Mouse (Mus musculus) liver, adult 2 months (tissue): ENCODE measurements around the gene Vamp5. TPM values are rescaled to one million over a fixed set of nuclear protein-coding genes. Genes with fewer than 3 reads are reported as not detected.
A peak's percentile ranks its signal among the peaks of the same experiment; 100 is the strongest.

ENCODE experiments used
- DNase-seq: peaks from one replicate; pipeline ENCODE4 v3.0.0-alpha.2; 2011; ENCODE audit warnings: low read depth, low spot score; ENCODE audit errors: extremely low read depth
- H3K27ac ChIP-seq: fragments of 200-500 bp; replicated peaks from 2 replicates; pipeline ENCODE4 v1.5.1; 2012; ENCODE audit warnings: low read depth, mild to moderate bottlenecking, control low read depth, inconsistent platforms, low read length; ENCODE audit not compliant: insufficient read depth
- H3K27me3 ChIP-seq: fragments of 200-500 bp; 2 replicates; pipeline ENCODE4 v1.6.1; 2012; ENCODE audit warnings: mild to moderate bottlenecking, moderate library complexity, low read length, inconsistent platforms; ENCODE audit not compliant: control insufficient read depth, insufficient read depth
- H3K36me3 ChIP-seq: fragments of 200-500 bp; 2 replicates; pipeline ENCODE4 v1.6.1; 2012; ENCODE audit warnings: low read length, inconsistent platforms; ENCODE audit not compliant: control insufficient read depth, insufficient read depth
- H3K4me1 ChIP-seq: fragments of 200-500 bp; 2 replicates; pipeline ENCODE4 v1.6.1; 2011; ENCODE audit warnings: low read length; ENCODE audit not compliant: control insufficient read depth, insufficient read depth
- H3K4me3 ChIP-seq: fragments of 200-500 bp; 2 replicates; pipeline ENCODE4 v1.5.1; 2011; ENCODE audit warnings: low read depth, mild to moderate bottlenecking, control low read depth, low read length, moderate library complexity; ENCODE audit not compliant: insufficient read depth
- H3K79me2 ChIP-seq: fragments of 200-500 bp; 2 replicates; pipeline ENCODE4 v1.6.1; 2012; ENCODE audit warnings: inconsistent platforms, mild to moderate bottlenecking, low read length, moderate library complexity; ENCODE audit not compliant: control insufficient read depth, insufficient read depth
- H3K9ac ChIP-seq: fragments of 200-500 bp; 2 replicates; pipeline ENCODE4 v1.6.1; 2012; ENCODE audit warnings: low read depth, mild to moderate bottlenecking, control low read depth, inconsistent platforms, low read length
- CTCF ChIP-seq: fragments of 200-500 bp; IDR thresholded peaks from 2 replicates; pipeline ENCODE4 v1.5.1; 2011; ENCODE audit warnings: low read depth, low read length, control low read depth
- POLR2A ChIP-seq: fragments of 200-500 bp; IDR thresholded peaks from 2 replicates; pipeline ENCODE4 v1.6.1; 2011; ENCODE audit warnings: low read length, control low read depth; ENCODE audit not compliant: insufficient read depth; ENCODE audit errors: extremely low read depth
- WGBS: fragments of 180-500 bp; shearing (Covaris S2); methylation state at CpG from one replicate; pipeline ENCODE4 v1.1.7; 2018; 5-methylcytosine and 5-hydroxymethylcytosine counted together
- polyA plus RNA-seq: library from polyadenylated mRNA; depleted of rRNA; stranded (reverse); fragments of >200 nt; gene quantifications from 2 replicates; pipeline ENCODE4 v1.2.3, GENCODE M21; 2012; rRNA removed
- total RNA-seq: library from RNA; depleted of rRNA; stranded (reverse); fragments of >200 nt; gene quantifications from 2 replicates; pipeline ENCODE4 v1.2.3, GENCODE M21; 2014; rRNA removed

Vamp5 gene
- total and polyA plus RNA-seq, 2 experiments = 18.5 to 18.9 TPM

GRCm38 (mm10) chr6:72329019-72329418, 51.2 kb downstream of the Vamp5 start:
- Histone ChIP-seq H3K4me3 (no peak overlapping the region), H3K9ac (no peak overlapping the region), H3K4me1 (no peaks in the 10 kb centered on the region), H3K27ac (no peak overlapping the region), H3K27me3 (no peaks in the 10 kb centered on the region), H3K79me2 (no peaks in the 10 kb centered on the region), H3K36me3 (peaks cover 59% of the 10 kb centered on the region)
- 94% methylated on average over 5 of the region's 5 CpGs for whole genome bisulfite sequencing
- TF ChIP-seq POLR2A (no peak), CTCF (no peak)
- no peak for DNase-seq

- TF ChIP-seq POLR2A (no peak), CTCF (peak; percentile 59; the same call in 1 of the 2 replicates)
- peak; percentile 57 for DNase-seq
- WGBS = 57% methylated on average over 6 of the region's 6 CpGs
- H3K79me2 ChIP-seq = no peaks in the 10 kb centered on the region
- H3K4me3 ChIP-seq = no peak overlapping the region
- H3K4me1 ChIP-seq = no peaks in the 10 kb centered on the region
- no peak overlapping the region for H3K27ac ChIP-seq
- no peaks in the 10 kb centered on the region for H3K27me3 ChIP-seq
- no peak overlapping the region for H3K9ac ChIP-seq
- peaks cover 69% of the 10 kb centered on the region for H3K36me3 ChIP-seq
These were observed 54.0 kb downstream of the Vamp5 start for GRCm38 (mm10) chr6:72326274-72326673.

- Histone ChIP-seq H3K4me3 (no peak overlapping the region), H3K9ac (no peak overlapping the region), H3K27me3 (no peaks in the 10 kb centered on the region), H3K27ac (no peak overlapping the region), H3K79me2 (no peaks in the 10 kb centered on the region), H3K4me1 (no peaks in the 10 kb centered on the region), H3K36me3 (peaks cover 79% of the 10 kb centered on the region)
- TF ChIP-seq POLR2A = no peak
- TF ChIP-seq CTCF = no peak
- WGBS = 96% methylated on average over 6 of the region's 6 CpGs
- no peak for DNase-seq
These were observed 56.3 kb downstream of the Vamp5 start for GRCm38 (mm10) chr6:72323786-72324508.

GRCm38 (mm10) chr6:72322936-72323335, 57.3 kb downstream of the Vamp5 start:
- TF ChIP-seq CTCF = no peak
- no peak for TF ChIP-seq POLR2A
- Histone ChIP-seq H3K36me3 (peaks cover 75% of the 10 kb centered on the region), H3K27me3 (no peaks in the 10 kb centered on the region), H3K9ac (no peak overlapping the region), H3K4me1 (no peaks in the 10 kb centered on the region), H3K4me3 (no peak overlapping the region), H3K79me2 (no peaks in the 10 kb centered on the region), H3K27ac (no peak overlapping the region)
- WGBS = 99% methylated on average over 3 of the region's 3 CpGs
- no peak for DNase-seq

- no peak overlapping the region for H3K27ac ChIP-seq
- H3K4me3 ChIP-seq = no peak overlapping the region
- peaks cover 57% of the 10 kb centered on the region for H3K36me3 ChIP-seq
- no peaks in the 10 kb centered on the region for H3K27me3 ChIP-seq
- DNase-seq = peak; percentile 30
- 80% methylated on average over 11 of the region's 11 CpGs for WGBS
- no peak overlapping the region for H3K9ac ChIP-seq
- H3K79me2 ChIP-seq = no peaks in the 10 kb centered on the region
- no peaks in the 10 kb centered on the region for H3K4me1 ChIP-seq
- TF ChIP-seq POLR2A = no peak
- TF ChIP-seq CTCF = no peak; the same call in 1 of the 2 replicates
These were observed 61.2 kb downstream of the Vamp5 start for GRCm38 (mm10) chr6:72319019-72319418.

Other genes starting within 250 kb of the Vamp5 start
- 5.1 and 15.4 TPM in 2 replicates for gene Atoh8, start 144.9 kb downstream of the Vamp5 start, total RNA-seq
- 22.9 and 28.7 TPM in 2 replicates for gene Atoh8, start 144.9 kb downstream of the Vamp5 start, polyA plus RNA-seq
- not detected in 2 replicates for gene Sftpb, start 75.9 kb downstream of the Vamp5 start, total RNA-seq
- 0.31 TPM in 1 of 2 replicates, not detected in the other for gene Sftpb, start 75.9 kb downstream of the Vamp5 start, polyA plus RNA-seq
- 15.2 TPM in 2 replicates for gene Usp39, start 35.3 kb downstream of the Vamp5 start, total RNA-seq
- 10.5 and 11.9 TPM in 2 replicates for gene Usp39, start 35.3 kb downstream of the Vamp5 start, polyA plus RNA-seq
- gene 0610030E20Rik, start 33.2 kb downstream of the Vamp5 start, total RNA-seq = 10.2 and 14.2 TPM in 2 replicates
- gene 0610030E20Rik, start 33.2 kb downstream of the Vamp5 start, polyA plus RNA-seq = 17.5 and 18.5 TPM in 2 replicates
- 62.9 and 78.9 TPM in 2 replicates for gene Tmem150a, start 25.0 kb downstream of the Vamp5 start, total RNA-seq
- 202 and 244 TPM in 2 replicates for gene Tmem150a, start 25.0 kb downstream of the Vamp5 start, polyA plus RNA-seq
- 58.1 and 62.6 TPM in 2 replicates for gene Rnf181, start 13.5 kb downstream of the Vamp5 start, total RNA-seq
- gene Rnf181, start 13.5 kb downstream of the Vamp5 start, polyA plus RNA-seq = 66.4 and 75.2 TPM in 2 replicates
- 193 and 238 TPM in 2 replicates for gene Vamp8, start 10.2 kb upstream of the Vamp5 start, total RNA-seq
- gene Vamp8, start 10.2 kb upstream of the Vamp5 start, polyA plus RNA-seq = 219 and 220 TPM in 2 replicates
- gene Ggcx, start 33.8 kb upstream of the Vamp5 start, total RNA-seq = 71.0 and 80.9 TPM in 2 replicates
- gene Ggcx, start 33.8 kb upstream of the Vamp5 start, polyA plus RNA-seq = 62.4 and 67.3 TPM in 2 replicates
- gene Mat2a, start 59.1 kb upstream of the Vamp5 start, total RNA-seq = 54.0 and 59.7 TPM in 2 replicates
- 19.8 and 31.1 TPM in 2 replicates for gene Mat2a, start 59.1 kb upstream of the Vamp5 start, polyA plus RNA-seq
- gene Sh2d6, start 141.2 kb upstream of the Vamp5 start, total RNA-seq = not detected in 2 replicates
- gene Sh2d6, start 141.2 kb upstream of the Vamp5 start, polyA plus RNA-seq = not detected in 2 replicates
- 3.9 and 4.3 TPM in 2 replicates for gene Capg, start 163.9 kb upstream of the Vamp5 start, total RNA-seq
- gene Capg, start 163.9 kb upstream of the Vamp5 start, polyA plus RNA-seq = 2.2 and 2.8 TPM in 2 replicates
- gene Elmod3, start 217.9 kb upstream of the Vamp5 start, total RNA-seq = 7.6 and 9.5 TPM in 2 replicates
- 14.7 and 16.0 TPM in 2 replicates for gene Elmod3, start 217.9 kb upstream of the Vamp5 start, polyA plus RNA-seq
- gene Retsat, start 218.0 kb upstream of the Vamp5 start, total RNA-seq = 151 and 180 TPM in 2 replicates
- 303 and 340 TPM in 2 replicates for gene Retsat, start 218.0 kb upstream of the Vamp5 start, polyA plus RNA-seq
- gene Tgoln1, start 236.5 kb upstream of the Vamp5 start, total RNA-seq = 68.7 and 85.5 TPM in 2 replicates
- 41.4 and 48.0 TPM in 2 replicates for gene Tgoln1, start 236.5 kb upstream of the Vamp5 start, polyA plus RNA-seq